Mouse (Mus musculus) frontal cortex, adult (tissue): ENCODE data around the gene Kcnmb3.
"Not testable (repeated sequence)": the region's sequence is repeated elsewhere in the genome, so short reads cannot be mapped to it uniquely, and the experiment has no call there.

Experiments used
- ATAC-seq: cut with Nextera tagmentation; 2 replicates; pipeline ENCODE4 v1.9.2; 2017; ENCODE audit warnings: mild to moderate bottlenecking, moderate library complexity, mixed read lengths; ENCODE audit not compliant: low TSS enrichment

The Kcnmb3 gene

GRCm38 (mm10) chr3:32434016-32434415 is 58.0 kb downstream of the Kcnmb3 start:
- no peak for ATAC-seq

- no peak for ATAC-seq
These were observed 61.6 kb downstream of the Kcnmb3 start for GRCm38 (mm10) chr3:32430394-32430793.

- not testable (repeated sequence) for ATAC-seq
These were observed 62.7 kb downstream of the Kcnmb3 start for GRCm38 (mm10) chr3:32429351-32429750.

- no peak for ATAC-seq
These were observed 63.1 kb downstream of the Kcnmb3 start for GRCm38 (mm10) chr3:32428921-32429320.

- ATAC-seq: no peak
These were observed 63.7 kb downstream of the Kcnmb3 start for GRCm38 (mm10) chr3:32428361-32428760.

GRCm38 (mm10) chr3:32427695-32428094 is 64.3 kb downstream of the Kcnmb3 start:
- ATAC-seq: no peak
